Mouse (Mus musculus): Measurements from ENCODE around the gene Itga11. TPM values are rescaled to one million over a fixed set of nuclear protein-coding genes. Genes with fewer than 3 reads are reported as not detected.

The Itga11 gene
- polyA plus RNA-seq, 1 experiment from 2014 or later: 0.01 TPM

DNA sequence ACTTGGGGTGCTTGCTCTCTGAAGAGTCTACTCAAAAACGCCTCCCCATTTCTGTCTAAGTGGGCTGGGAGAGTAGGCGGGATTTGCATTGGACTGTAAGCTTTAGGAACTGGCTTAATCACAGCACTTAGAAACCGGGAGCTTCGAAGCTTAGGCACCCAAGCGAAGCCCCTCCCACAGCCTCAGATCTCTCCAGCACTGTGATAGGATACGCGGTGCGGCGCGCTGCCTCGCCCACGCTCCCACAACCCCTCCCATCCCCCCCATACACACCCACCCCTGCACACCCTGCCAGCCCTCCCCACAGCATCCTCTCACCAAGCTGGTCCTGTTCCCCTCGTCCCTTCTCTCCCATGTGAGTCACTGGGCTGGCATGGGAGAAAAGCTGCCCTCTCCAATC, 85.9 kb downstream of the Itga11 start:
- ATAC-seq (no peak), DNase-seq (ENCODE audit: low read depth, low spot score) (no peak)
- no peaks in the 10 kb centered on the region for H3K27me3 ChIP-seq
- ChIA-PET CTCF (interaction anchor here (1.3 kb wide), 2 partner anchors 11 to 13 kb away, joined by 3 to 4 read pairs; no protein-coding TSS in a partner anchor), POLR2A (no interaction called here)
- in situ Hi-C loops (cut with MboI; ENCODE audit: low pct_unique_long_range_greater_than_20kb): no loop called here
- no peak for TF ChIP-seq CTCF (IDR thresholded peaks at IDR 0.05)

DNA sequence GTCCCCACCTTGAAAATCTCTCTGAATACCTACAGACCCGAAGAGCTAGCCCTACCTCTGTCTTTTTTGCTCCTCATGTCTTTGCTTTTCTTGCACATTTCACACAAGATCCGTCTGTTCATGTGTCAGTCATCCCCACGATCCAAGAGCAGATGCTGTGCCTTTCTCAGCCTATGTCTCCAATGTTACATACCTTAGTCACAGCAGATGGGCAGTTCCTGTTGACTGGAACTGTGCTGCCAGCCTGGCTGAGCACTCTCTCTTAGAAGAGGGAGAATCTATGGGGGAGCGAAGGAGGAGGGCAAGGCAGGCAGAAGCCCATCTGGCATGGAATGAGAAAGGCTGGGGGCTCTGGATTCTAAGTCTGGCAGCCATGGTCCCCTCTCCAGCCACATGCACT, 87.7 kb downstream of the Itga11 start:
- H3K27me3 ChIP-seq: no peaks in the 10 kb centered on the region
- CTCF ChIA-PET: no interaction called here
- no peak for DNase-seq (ENCODE audit: low read depth, low spot score)
- TF ChIP-seq CTCF (IDR thresholded peaks at IDR 0.05): no peak
- ATAC-seq: no peak
- in situ Hi-C loops (cut with MboI; ENCODE audit: low pct_unique_long_range_greater_than_20kb): no loop called here
- POLR2A ChIA-PET: interaction anchor here (0.6 kb wide), 1 partner anchor 10 kb away, joined by 4 read pairs; no protein-coding TSS in a partner anchor

DNA sequence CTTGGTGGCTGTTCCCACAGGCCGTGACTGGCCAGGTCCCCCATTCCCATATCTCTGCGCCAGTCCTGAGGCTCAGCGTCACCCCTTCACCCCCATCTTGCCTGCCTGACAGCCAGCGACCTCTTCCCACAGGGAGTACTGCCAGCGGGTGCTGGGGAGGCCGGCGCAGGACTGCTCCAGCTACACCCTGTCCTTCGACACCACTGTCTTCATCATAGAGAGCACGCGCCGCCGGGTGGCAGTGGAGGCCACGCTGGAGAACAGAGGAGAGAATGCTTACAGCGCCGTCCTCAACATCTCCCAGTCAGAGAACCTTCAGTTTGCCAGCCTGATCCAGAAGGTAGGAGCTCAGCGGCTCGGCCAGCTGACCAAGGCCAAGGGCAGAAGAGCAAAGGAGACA, 89.8 kb downstream of the Itga11 start:
- no peak for DNase-seq (ENCODE audit: low read depth, low spot score)
- in situ Hi-C loops (cut with MboI; ENCODE audit: low pct_unique_long_range_greater_than_20kb): no loop called here
- ChIA-PET POLR2A (interaction anchor here (0.6 to 0.9 kb wide), 3 partner anchors 9 to 521 kb away, joined by 3 to 4 read pairs (median 3); no protein-coding TSS in a partner anchor), CTCF (interaction anchor here (0.7 to 0.9 kb wide), 2 partner anchors 10 to 12 kb away, joined by 3 to 5 read pairs; no protein-coding TSS in a partner anchor)
- no peaks in the 10 kb centered on the region for H3K27me3 ChIP-seq
- no peak for ATAC-seq
- no peak for TF ChIP-seq CTCF (IDR thresholded peaks at IDR 0.05)

DNA sequence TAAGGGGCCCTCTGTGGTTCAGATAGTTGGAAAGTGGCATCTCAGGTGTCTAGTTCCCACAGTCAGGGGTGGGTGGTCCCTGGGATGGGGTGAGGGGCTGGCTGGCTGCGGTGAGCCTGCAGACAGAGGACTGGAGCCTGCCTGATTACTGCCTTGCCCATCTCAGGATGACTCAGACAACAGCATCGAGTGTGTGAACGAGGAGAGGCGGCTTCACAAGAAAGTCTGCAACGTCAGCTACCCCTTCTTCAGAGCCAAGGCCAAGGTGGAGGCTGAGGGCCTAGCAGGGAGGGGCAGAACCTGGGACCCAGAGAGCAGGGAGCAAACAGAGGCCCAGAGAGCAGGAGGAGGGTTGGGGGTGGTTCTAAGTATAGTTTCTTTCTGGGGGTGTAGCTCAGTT, 90.7 kb downstream of the Itga11 start:
- no peaks in the 10 kb centered on the region for H3K27me3 ChIP-seq
- ChIA-PET CTCF (no interaction called here), POLR2A (no interaction called here)
- in situ Hi-C loops (cut with MboI; ENCODE audit: low pct_unique_long_range_greater_than_20kb): no loop called here
- ATAC-seq: no peak
- no peak for TF ChIP-seq CTCF (IDR thresholded peaks at IDR 0.05)
- DNase-seq (ENCODE audit: low read depth, low spot score): no peak

DNA sequence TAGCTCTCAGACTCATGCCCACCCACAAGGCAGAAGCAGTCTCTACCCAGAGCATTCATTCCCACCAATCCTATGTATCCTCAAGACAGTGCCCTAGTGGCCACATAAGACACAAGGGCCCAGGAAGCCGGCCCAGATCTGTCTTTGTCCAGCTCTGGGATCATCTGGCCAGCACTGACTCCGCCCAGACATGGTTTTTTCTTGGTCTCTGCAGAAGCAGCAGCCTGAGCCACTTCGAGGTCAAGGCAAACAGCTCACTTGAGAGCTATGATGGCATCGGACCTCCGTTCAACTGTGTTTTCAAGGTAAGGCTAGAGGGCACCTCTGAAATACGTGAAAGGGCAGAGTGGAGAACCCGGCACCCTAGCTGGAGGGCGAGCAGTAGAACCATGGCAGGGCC, 95.1 kb downstream of the Itga11 start:
- no peak for TF ChIP-seq CTCF (IDR thresholded peaks at IDR 0.05)
- ChIA-PET CTCF (no interaction called here), POLR2A (no interaction called here)
- DNase-seq (ENCODE audit: low read depth, low spot score): no peak
- H3K27me3 ChIP-seq: no peaks in the 10 kb centered on the region
- in situ Hi-C loops (cut with MboI; ENCODE audit: low pct_unique_long_range_greater_than_20kb): loop anchor here (5.0 to 10.0 kb wide), 4 partner anchors 148 to 478 kb away; no protein-coding TSS in a partner anchor
- no peak for ATAC-seq

DNA sequence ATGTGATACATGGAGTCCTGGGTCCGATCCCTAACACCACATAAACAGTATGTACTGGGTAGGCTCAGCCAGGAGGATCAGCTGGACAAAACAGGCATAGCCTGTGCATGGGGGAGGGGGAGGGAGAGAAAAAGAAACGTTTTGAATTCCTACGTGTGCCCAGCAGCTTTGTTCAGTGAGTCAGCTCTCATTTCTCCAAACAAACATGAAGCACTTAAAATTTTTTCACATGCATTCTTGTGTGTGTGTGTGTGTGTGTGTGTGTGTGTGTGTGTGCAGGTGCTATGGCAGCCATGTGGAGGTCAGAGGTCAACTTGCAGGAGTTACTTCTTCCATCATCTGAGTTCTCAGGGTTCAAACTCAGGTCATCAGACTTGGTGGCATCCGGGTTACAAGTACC, 97.8 kb downstream of the Itga11 start:
- in situ Hi-C loops (cut with MboI; ENCODE audit: low pct_unique_long_range_greater_than_20kb): loop anchor here (10.0 kb wide), 3 partner anchors 151 to 481 kb away; no protein-coding TSS in a partner anchor
- no peak for ATAC-seq

DNA sequence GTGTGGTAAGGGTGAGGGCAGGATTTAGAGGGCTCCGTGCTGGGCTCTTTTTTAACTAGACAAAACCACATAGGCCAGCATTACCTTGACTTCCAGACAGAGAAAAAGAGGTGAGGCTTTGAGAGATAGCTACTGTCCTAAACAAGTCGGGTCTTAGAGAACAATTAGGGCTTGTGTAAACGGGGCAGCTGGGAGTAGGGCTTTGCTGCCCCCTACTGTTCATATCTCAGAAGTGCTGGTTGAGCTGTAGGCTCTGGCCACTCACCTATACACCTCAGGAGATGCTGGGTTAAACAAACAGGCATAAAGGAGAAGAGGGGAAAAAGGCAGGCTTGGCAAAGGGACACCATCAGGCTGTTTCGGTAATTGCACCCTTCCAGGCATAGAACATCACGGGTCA, 99.8 kb downstream of the Itga11 start:
- no peaks in the 10 kb centered on the region for H3K27me3 ChIP-seq
- ATAC-seq (peak; percentile 79), DNase-seq (ENCODE audit: low read depth, low spot score) (no peak)
- peak; percentile 94 for TF ChIP-seq CTCF (IDR thresholded peaks at IDR 0.05)
- CTCF ChIA-PET: interaction anchor here (0.6 to 3.0 kb wide), 14 partner anchors 10 to 301 kb away, joined by 3 to 12 read pairs (median 4); no protein-coding TSS in a partner anchor
- in situ Hi-C loops (cut with MboI; ENCODE audit: low pct_unique_long_range_greater_than_20kb): loop anchor here (10.0 kb wide), 3 partner anchors 153 to 483 kb away; no protein-coding TSS in a partner anchor
- POLR2A ChIA-PET: interaction anchor here (0.5 kb wide), 1 partner anchor 33 kb away, joined by 3 read pairs; no protein-coding TSS in a partner anchor

More for the DNA sequence above, 97.8 kb downstream of the Itga11 start:
- POLR2A ChIA-PET: interaction anchor here (0.5 to 0.7 kb wide), 2 partner anchors 10 to 53 kb away, joined by 3 to 4 read pairs; no protein-coding TSS in a partner anchor
- CTCF ChIA-PET: interaction anchor here (1.3 to 3.0 kb wide), 3 partner anchors 17 to 215 kb away, joined by 3 to 12 read pairs (median 6); no protein-coding TSS in a partner anchor
- TF ChIP-seq CTCF (IDR thresholded peaks at IDR 0.05): no peak
- DNase-seq (ENCODE audit: low read depth, low spot score): no peak
- no peaks in the 10 kb centered on the region for H3K27me3 ChIP-seq

DNA sequence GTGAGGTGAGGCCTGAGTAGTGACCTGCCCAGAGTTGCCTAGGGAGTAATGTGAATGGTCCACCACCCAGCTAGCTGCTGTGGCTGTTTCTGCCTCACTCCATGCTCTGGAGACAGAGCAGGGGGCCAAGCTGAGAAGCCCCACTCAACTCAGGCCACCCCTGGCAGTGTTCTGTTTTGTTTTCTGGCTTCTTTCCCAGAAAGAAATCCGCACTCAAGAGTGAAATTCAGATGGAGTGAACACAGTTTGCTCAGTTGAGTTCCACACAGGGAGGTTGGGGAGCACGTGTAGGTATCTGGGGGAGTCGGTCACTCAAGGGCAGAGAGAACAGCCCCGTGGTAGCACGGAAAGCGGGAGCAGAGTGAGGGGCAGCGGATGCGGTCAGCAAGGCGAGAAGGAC, 101.1 kb downstream of the Itga11 start:
- ChIA-PET POLR2A (no interaction called here), CTCF (interaction anchor here (1.2 kb wide), 1 partner anchor 12 kb away, joined by 3 read pairs; no protein-coding TSS in a partner anchor)
- ATAC-seq (no peak), DNase-seq (ENCODE audit: low read depth, low spot score) (no peak)
- in situ Hi-C loops (cut with MboI; ENCODE audit: low pct_unique_long_range_greater_than_20kb): loop anchor here (10.0 kb wide), 3 partner anchors 154 to 484 kb away; no protein-coding TSS in a partner anchor
- TF ChIP-seq CTCF (IDR thresholded peaks at IDR 0.05): no peak
- no peaks in the 10 kb centered on the region for H3K27me3 ChIP-seq

DNA sequence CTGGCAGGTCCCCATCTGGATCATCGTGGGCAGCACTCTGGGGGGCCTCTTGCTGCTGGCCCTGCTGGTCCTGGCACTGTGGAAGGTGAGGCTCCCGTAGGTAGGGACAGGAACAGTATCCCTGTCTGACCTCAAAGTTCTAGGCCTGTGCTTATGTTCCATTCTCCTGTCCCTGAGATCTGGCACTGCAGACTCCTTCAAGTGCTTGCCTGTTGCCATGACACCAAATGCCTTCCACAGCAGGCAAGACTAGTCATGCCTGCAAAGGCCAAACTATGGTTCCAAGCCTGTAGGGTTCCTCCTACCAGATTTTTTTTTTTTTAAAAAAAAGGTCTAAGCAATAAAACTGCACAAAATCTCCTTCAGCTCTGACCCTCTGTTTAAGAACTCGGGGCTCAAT, 104.3 kb downstream of the Itga11 start:
- ATAC-seq (no peak), DNase-seq (ENCODE audit: low read depth, low spot score) (no peak)
- POLR2A ChIA-PET: no interaction called here
- no peak for TF ChIP-seq CTCF (IDR thresholded peaks at IDR 0.05)
- CTCF ChIA-PET: interaction anchor here (0.8 to 1.2 kb wide), 2 partner anchors 15 to 57 kb away, joined by 3 read pairs; partner anchors contain the start of gene Cln6
- H3K27me3 ChIP-seq: no peaks in the 10 kb centered on the region
- in situ Hi-C loops (cut with MboI; ENCODE audit: low pct_unique_long_range_greater_than_20kb): no loop called here

DNA sequence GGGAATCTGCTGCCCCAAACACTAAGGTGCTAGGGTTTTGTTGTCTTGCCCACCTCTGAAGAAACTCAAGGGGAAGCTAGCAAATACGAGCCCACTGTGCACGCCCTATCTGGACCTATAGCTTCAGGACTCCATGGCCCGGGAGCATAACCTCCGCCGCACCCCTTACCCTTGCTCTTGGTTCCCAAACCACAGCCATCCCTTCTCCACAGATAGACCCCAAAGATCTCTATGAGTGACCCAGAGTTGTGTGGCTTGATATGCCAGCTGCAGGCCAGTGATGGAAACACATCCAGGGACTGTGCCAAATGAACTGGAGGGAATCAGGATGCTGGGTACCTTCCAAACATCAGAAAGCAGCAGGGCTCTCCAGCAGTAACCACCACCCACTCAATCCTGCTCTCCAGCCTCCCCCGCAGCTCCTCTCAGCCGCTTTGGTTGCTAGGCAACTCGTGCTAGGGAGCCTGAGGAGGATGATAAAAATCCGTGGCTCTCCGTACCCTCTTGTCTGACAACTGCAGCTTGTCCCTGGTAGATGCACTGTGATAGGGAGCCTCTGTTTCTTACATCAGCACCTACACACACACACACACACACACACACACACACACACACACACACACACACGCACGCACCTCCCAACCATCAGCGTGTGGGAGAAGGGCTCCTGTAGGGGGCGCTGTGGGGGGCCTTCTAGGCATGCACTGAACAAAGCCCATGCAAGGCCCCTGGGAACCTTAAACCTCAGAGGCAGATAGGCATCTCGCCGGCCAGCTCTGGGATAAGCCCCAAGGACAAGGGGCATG, 105.6 kb downstream of the Itga11 start:
- ATAC-seq (no peak), DNase-seq (ENCODE audit: low read depth, low spot score) (no peak)
- CTCF ChIA-PET: interaction anchor here (1.2 kb wide), 1 partner anchor 55 kb away, joined by 3 read pairs; the partner anchor contains the start of gene Cln6
- in situ Hi-C loops (cut with MboI; ENCODE audit: low pct_unique_long_range_greater_than_20kb): no loop called here
- no peak for TF ChIP-seq CTCF (IDR thresholded peaks at IDR 0.05)
- no peaks in the 10 kb centered on the region for H3K27me3 ChIP-seq
- POLR2A ChIA-PET: interaction anchor here (0.6 to 1.0 kb wide), 2 partner anchors 28 to 841 kb away, joined by 3 read pairs; no protein-coding TSS in a partner anchor

All from Patski (cell line).